Mouse (Mus musculus): ENCODE measurements around the gene Krtap19-3.

- TF ChIP-seq CTCF (IDR thresholded peaks at IDR 0.05) (no peak), EP300 (IDR thresholded peaks at IDR 0.05; ENCODE audit: insufficient read depth, low read depth, low read length) (no peak)
These were observed 9.0 kb upstream of the Krtap19-3 start for GRCm38 (mm10) chr16:88886870-88887269.

Data from heart, adult 2 months (tissue).